Mouse (Mus musculus): ENCODE measurements around the gene 1700013F07Rik. TPM values are rescaled to one million over a fixed set of nuclear protein-coding genes. Genes with fewer than 3 reads are reported as not detected.

The 1700013F07Rik gene
- polyA plus RNA-seq, 1 experiment = not detected

DNA sequence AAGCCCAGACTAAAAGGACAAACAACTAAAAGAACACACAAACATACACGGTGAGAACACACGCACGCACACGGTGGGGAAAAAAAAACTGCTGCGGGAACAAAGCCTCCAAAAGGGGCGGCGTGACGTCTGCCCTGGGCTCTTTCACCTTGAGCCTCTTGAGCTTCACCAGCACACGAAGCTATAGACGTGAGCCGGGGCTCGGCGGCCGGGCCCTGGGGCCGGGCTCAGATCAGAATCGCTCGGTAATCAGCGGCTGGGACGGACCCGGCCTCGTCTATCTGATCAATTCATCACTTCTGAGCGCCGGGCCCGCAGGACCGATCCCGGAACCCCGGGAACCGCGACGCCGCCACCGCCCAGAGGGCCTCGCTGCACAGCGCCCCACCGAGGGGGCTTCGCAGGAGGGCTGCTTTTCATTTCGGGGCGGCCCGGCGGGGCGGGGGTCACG lies 20.2 kb downstream of the 1700013F07Rik start:
- Histone ChIP-seq H3K4me3 (ENCODE audit: insufficient read depth, poor library complexity, severe bottlenecking) (peak overlapping the region; percentile 68), H3K36me3 (ENCODE audit: control insufficient read depth, insufficient read depth) (peaks cover 19% of the 10 kb centered on the region), H3ac (ENCODE audit: control insufficient read depth, insufficient read length, low read depth) (peak overlapping the region; percentile 93), H3K79me2 (ENCODE audit: control insufficient read depth, insufficient read depth) (no peaks in the 10 kb centered on the region), H3K79me3 (ENCODE audit: low read depth) (no peaks in the 10 kb centered on the region), H3K27me3 (ENCODE audit: control insufficient read depth, insufficient read depth, insufficient read length) (no peaks in the 10 kb centered on the region)
- TF ChIP-seq CEBPB (IDR thresholded peaks at IDR 0.05; ENCODE audit: low read depth) = no peak
- TF ChIP-seq MAX (IDR thresholded peaks at IDR 0.05) = no peak
- TF ChIP-seq USF1 (IDR thresholded peaks at IDR 0.05; ENCODE audit: low read depth) = no peak
- no peak for TF ChIP-seq FOSL1 (IDR thresholded peaks at IDR 0.05; ENCODE audit: insufficient read depth, low read length, poor library complexity, severe bottlenecking)
- no peak for TF ChIP-seq CTCF (IDR thresholded peaks at IDR 0.05; ENCODE audit: control insufficient read depth, insufficient read depth, insufficient read length)
- no peak for TF ChIP-seq MYOD1 (IDR thresholded peaks at IDR 0.05; ENCODE audit: control insufficient read depth, insufficient read length, low read depth)
- TF ChIP-seq MYOG (IDR thresholded peaks at IDR 0.05; ENCODE audit: control insufficient read depth, extremely low read depth, insufficient read length) = no peak

DNA sequence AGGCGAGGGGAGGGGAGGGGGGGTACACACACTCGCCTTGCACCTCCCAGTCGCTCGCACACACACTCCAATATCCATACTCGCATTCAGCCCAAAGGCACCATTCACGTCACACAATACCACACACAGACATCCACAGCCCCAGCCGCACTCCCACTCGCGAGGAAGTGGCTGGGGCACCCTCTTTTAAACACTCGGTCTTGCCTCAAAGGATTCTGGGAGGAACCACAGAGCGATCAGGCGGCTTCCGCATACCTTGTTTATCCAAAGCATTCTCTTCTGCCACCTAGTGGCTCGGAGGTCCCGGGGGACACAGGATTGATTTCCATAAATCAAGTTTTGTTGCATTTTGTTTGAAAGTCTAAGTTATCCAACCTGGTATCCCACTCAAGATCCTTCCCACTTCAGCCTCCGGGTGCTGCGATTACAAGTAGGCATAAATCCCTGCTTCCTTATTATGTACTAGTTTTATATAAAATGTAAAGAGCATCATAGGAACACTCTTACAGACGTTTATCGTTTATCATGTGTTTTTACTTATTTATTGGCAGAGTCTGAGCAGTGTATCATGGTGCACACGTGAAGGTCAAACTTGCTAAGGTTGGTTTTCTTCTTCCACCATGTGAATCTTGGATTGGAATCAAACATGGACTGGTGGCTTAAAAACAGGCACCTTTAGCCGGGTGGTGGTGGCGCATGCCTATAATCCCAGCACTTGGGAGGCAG lies 20.8 kb downstream of the 1700013F07Rik start:
- H3ac ChIP-seq (ENCODE audit: control insufficient read depth, insufficient read length, low read depth) = peak overlapping the region; percentile 93
- H3K79me2 ChIP-seq (ENCODE audit: control insufficient read depth, insufficient read depth) = no peaks in the 10 kb centered on the region
- peak overlapping the region; percentile 68 for H3K4me3 ChIP-seq (ENCODE audit: insufficient read depth, poor library complexity, severe bottlenecking)
- H3K36me3 ChIP-seq (ENCODE audit: control insufficient read depth, insufficient read depth) = peaks cover 19% of the 10 kb centered on the region
- H3K79me3 ChIP-seq (ENCODE audit: low read depth) = no peaks in the 10 kb centered on the region
- no peaks in the 10 kb centered on the region for H3K27me3 ChIP-seq (ENCODE audit: control insufficient read depth, insufficient read depth, insufficient read length)
- TF ChIP-seq CTCF (IDR thresholded peaks at IDR 0.05; ENCODE audit: control insufficient read depth, insufficient read depth, insufficient read length) (peak; percentile 24), FOSL1 (IDR thresholded peaks at IDR 0.05; ENCODE audit: insufficient read depth, low read length, poor library complexity, severe bottlenecking) (no peak)

DNA sequence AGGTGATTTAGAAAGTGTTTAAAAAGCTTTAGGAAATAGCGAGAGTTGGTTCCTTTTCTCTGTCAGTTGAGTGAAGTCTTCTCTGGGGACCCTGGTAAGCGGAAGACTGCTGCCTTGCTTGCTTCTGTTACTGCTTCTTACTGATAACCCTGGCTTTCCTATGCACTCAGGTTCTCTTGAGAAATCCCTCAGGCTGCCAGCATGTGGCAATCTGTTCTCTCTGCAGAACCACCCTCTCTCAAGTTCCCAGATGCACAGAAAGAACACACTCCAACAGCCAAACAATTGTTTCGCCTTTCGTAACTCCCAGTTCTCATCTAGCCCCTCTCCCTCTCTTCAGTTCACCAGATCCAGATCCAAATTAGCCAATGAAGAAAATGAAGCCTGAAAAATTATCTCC lies 23.9 kb downstream of the 1700013F07Rik start:
- Histone ChIP-seq H3K79me2 (ENCODE audit: control insufficient read depth, insufficient read depth) (peaks cover 20% of the 10 kb centered on the region), H3K27me3 (ENCODE audit: control insufficient read depth, insufficient read depth, insufficient read length) (no peaks in the 10 kb centered on the region), H3K36me3 (ENCODE audit: control insufficient read depth, insufficient read depth) (peaks cover 24% of the 10 kb centered on the region), H3K79me3 (ENCODE audit: low read depth) (peaks cover 12% of the 10 kb centered on the region), H3K4me3 (ENCODE audit: insufficient read depth, poor library complexity, severe bottlenecking) (no peak overlapping the region), H3ac (ENCODE audit: control insufficient read depth, insufficient read length, low read depth) (no peak overlapping the region)
- TF ChIP-seq USF1 (IDR thresholded peaks at IDR 0.05; ENCODE audit: low read depth) (no peak), MYOD1 (IDR thresholded peaks at IDR 0.05; ENCODE audit: control insufficient read depth, insufficient read length, low read depth) (no peak)

DNA sequence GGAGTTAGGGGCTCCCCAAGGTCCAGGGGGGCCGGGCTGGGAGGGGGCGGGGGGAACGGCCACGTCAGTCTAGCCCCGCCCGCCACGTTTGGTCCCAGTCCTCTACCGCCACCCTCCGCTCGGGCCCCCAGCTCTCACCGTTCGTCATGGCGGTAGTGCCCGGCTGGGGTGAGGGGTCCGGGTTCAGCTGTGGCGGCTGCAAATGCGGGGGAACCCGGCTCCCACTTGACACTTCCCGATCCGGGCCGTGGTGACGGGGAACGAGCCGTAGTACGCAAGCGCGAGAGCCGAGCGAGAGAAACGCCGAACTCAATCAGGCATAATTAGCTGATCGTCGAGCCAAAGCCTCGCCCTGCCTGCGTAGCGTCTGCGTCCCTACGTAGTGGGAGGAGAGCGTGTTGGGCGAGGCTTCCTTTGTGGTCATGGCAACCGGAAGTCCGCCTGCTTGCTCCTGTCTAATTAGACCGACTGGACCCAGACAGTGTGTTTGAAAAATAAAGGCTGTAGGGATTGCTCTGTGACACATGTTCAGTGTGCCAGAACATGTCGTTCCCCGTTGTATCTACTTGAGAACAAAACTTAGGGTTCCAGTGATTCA lies 28.3 kb downstream of the 1700013F07Rik start, which contains the start of gene Tmem167b:
TSS of gene Tmem167b (minus strand) at position 334 of the 598 bp plus-strand sequence.
- Histone ChIP-seq H3K36me3 (ENCODE audit: control insufficient read depth, insufficient read depth) (peaks cover 20% of the 10 kb centered on the region), H3K27me3 (ENCODE audit: control insufficient read depth, insufficient read depth, insufficient read length) (no peaks in the 10 kb centered on the region), H3ac (ENCODE audit: control insufficient read depth, insufficient read length, low read depth) (peak within 1 kb of the TSS; percentile 82), H3K79me3 (ENCODE audit: low read depth) (peaks cover 12% of the 10 kb centered on the region), H3K79me2 (ENCODE audit: control insufficient read depth, insufficient read depth) (peaks cover 20% of the 10 kb centered on the region), H3K4me3 (ENCODE audit: insufficient read depth, poor library complexity, severe bottlenecking) (peak within 1 kb of the TSS; percentile 75)
- peak; percentile 87 for TF ChIP-seq MAX (IDR thresholded peaks at IDR 0.05)
- no peak for TF ChIP-seq CEBPB (IDR thresholded peaks at IDR 0.05; ENCODE audit: low read depth)
- TF ChIP-seq FOSL1 (IDR thresholded peaks at IDR 0.05; ENCODE audit: insufficient read depth, low read length, poor library complexity, severe bottlenecking) = no peak
- no peak for TF ChIP-seq MYOD1 (IDR thresholded peaks at IDR 0.05; ENCODE audit: control insufficient read depth, insufficient read length, low read depth)

DNA sequence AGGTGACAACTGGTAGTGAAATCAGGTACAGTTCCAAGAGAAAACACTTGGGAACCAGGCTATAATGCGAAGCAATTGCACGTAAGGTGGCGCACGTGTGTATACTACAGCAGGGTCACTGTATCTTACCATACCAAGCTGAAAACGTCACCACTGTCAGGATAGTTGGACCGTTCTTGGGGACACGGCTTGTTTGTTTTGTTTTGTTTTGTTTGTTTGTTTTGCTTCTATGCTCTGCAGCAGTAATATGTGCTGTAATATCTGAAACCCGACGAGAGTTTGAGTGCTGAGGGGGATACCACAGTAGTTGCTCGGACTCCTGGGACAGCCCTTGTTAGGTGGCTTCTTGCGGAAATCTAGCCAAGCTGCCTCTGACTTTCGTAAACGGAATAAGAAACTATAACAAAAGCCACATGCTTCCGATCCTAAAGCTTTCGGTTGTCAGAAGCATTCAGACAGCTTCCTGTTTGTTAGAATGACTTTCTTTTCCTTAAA lies 28.9 kb downstream of the 1700013F07Rik start:
- Histone ChIP-seq H3K36me3 (ENCODE audit: control insufficient read depth, insufficient read depth) (peaks cover 16% of the 10 kb centered on the region), H3ac (ENCODE audit: control insufficient read depth, insufficient read length, low read depth) (peak overlapping the region; percentile 51), H3K27me3 (ENCODE audit: control insufficient read depth, insufficient read depth, insufficient read length) (peaks cover under 1% of the 10 kb centered on the region), H3K4me3 (ENCODE audit: insufficient read depth, poor library complexity, severe bottlenecking) (peak overlapping the region; percentile 75), H3K79me2 (ENCODE audit: control insufficient read depth, insufficient read depth) (peaks cover 20% of the 10 kb centered on the region), H3K79me3 (ENCODE audit: low read depth) (peaks cover 12% of the 10 kb centered on the region)
- TF ChIP-seq CTCF (IDR thresholded peaks at IDR 0.05; ENCODE audit: control insufficient read depth, insufficient read depth, insufficient read length) (peak; percentile 18), FOSL1 (IDR thresholded peaks at IDR 0.05; ENCODE audit: insufficient read depth, low read length, poor library complexity, severe bottlenecking) (no peak), USF1 (IDR thresholded peaks at IDR 0.05; ENCODE audit: low read depth) (no peak), MAX (IDR thresholded peaks at IDR 0.05) (no peak), MYOD1 (IDR thresholded peaks at IDR 0.05; ENCODE audit: control insufficient read depth, insufficient read length, low read depth) (no peak), CEBPB (IDR thresholded peaks at IDR 0.05; ENCODE audit: low read depth) (no peak), MYOG (IDR thresholded peaks at IDR 0.05; ENCODE audit: control insufficient read depth, extremely low read depth, insufficient read length) (no peak)

DNA sequence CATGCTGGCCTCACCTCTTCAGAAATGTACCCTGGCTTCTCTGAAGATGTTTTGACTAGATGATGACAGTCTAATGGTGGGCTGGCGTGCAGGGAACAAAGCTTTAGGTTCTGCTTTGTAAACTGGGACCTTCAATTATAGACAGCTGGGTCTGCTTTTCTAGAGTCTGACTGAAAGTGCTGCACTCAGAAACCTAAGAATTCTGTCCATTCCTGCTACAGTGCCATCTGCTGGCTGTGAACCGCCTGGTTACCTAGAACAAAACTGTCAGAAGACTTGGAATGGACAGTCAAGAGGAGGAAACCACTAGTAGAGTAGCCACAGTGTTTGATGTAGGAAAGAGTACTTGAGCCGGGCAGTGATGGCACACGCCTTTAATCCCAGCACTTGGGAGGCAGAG lies 29.4 kb downstream of the 1700013F07Rik start:
- Histone ChIP-seq H3ac (ENCODE audit: control insufficient read depth, insufficient read length, low read depth) (no peak overlapping the region), H3K79me2 (ENCODE audit: control insufficient read depth, insufficient read depth) (peaks cover 20% of the 10 kb centered on the region), H3K4me3 (ENCODE audit: insufficient read depth, poor library complexity, severe bottlenecking) (peak overlapping the region; percentile 75), H3K79me3 (ENCODE audit: low read depth) (peaks cover 12% of the 10 kb centered on the region), H3K27me3 (ENCODE audit: control insufficient read depth, insufficient read depth, insufficient read length) (peaks cover 4% of the 10 kb centered on the region), H3K36me3 (ENCODE audit: control insufficient read depth, insufficient read depth) (peaks cover 13% of the 10 kb centered on the region)
- TF ChIP-seq CEBPB (IDR thresholded peaks at IDR 0.05; ENCODE audit: low read depth) (no peak), CTCF (IDR thresholded peaks at IDR 0.05; ENCODE audit: control insufficient read depth, insufficient read depth, insufficient read length) (peak; percentile 30)
